Mouse (Mus musculus) MEL (cell line): Measurements from ENCODE around the gene Rfx2. TPM values are rescaled to one million over a fixed set of nuclear protein-coding genes. Genes with fewer than 3 reads are reported as not detected.

Experiments used
- DNase-seq: peaks from one replicate; pipeline ENCODE4 v3.0.0; 2011; ENCODE audit warnings: low read depth, low spot score
- H3K27ac ChIP-seq: 2 replicates; pipeline ENCODE4 v1.5.1; 2012; ENCODE audit warnings: low read depth, mild to moderate bottlenecking, control low read depth, low read length, moderate library complexity; ENCODE audit not compliant: control insufficient read depth
- H3K27me3 ChIP-seq, 2 experiments: fragments of 150-350 bp in 1 of 2; sonication (generic) in 1 of 2; 2 replicates each; pipeline ENCODE4 v1.6.1; 2012; ENCODE audit warnings: low read length in 2 of 2, mild to moderate bottlenecking in 2 of 2, improper control_type of control experiment in 1 of 2, moderate library complexity in 1 of 2; ENCODE audit not compliant: insufficient read depth in 2 of 2, control insufficient read depth in 1 of 2
- H3K36me3 ChIP-seq, 2 experiments: 2 replicates each; pipeline ENCODE4 v1.6.1; 2012 to 2014; ENCODE audit warnings: low read length in 2 of 2, improper control_type of control experiment in 1 of 2, inconsistent platforms in 1 of 2, mild to moderate bottlenecking in 1 of 2; ENCODE audit not compliant: insufficient read depth in 2 of 2, control insufficient read depth in 1 of 2
- H3K4me1 ChIP-seq, 2 experiments: fragments of 150-350 bp in 1 of 2; sonication (generic) in 1 of 2; 2 replicates each; pipeline ENCODE4 v1.6.1; 2012; ENCODE audit warnings: low read length in 2 of 2, improper control_type of control experiment in 1 of 2, mild to moderate bottlenecking in 1 of 2; ENCODE audit not compliant: insufficient read depth in 2 of 2, control insufficient read depth in 1 of 2
- H3K4me3 ChIP-seq, 2 experiments: fragments of 150-350 bp in 1 of 2; sonication (generic) in 1 of 2; 2 replicates each; pipeline ENCODE4 v1.5.1; 2012; ENCODE audit warnings: low read depth in 2 of 2, low read length in 2 of 2, mild to moderate bottlenecking in 2 of 2, moderate library complexity in 2 of 2, control low read depth in 1 of 2, improper control_type of control experiment in 1 of 2; ENCODE audit not compliant: control insufficient read depth in 1 of 2, insufficient read depth in 1 of 2
- H3K79me2 ChIP-seq: 2 replicates; pipeline ENCODE4 v1.6.1; 2012; ENCODE audit warnings: mild to moderate bottlenecking, low read length, moderate library complexity; ENCODE audit not compliant: control insufficient read depth, poor library complexity, insufficient read depth
- H3K9ac ChIP-seq: 2 replicates; pipeline ENCODE4 v1.6.1; 2012; ENCODE audit warnings: low read depth, mild to moderate bottlenecking, control low read depth, low read length, moderate library complexity; ENCODE audit not compliant: control insufficient read depth, poor library complexity, severe bottlenecking
- H3K9me3 ChIP-seq: fragments of 150-350 bp; sonication (generic); replicated peaks from 2 replicates; pipeline ENCODE4 v1.6.1; 2012; ENCODE audit warnings: mild to moderate bottlenecking, low read length, improper control_type of control experiment, moderate library complexity; ENCODE audit not compliant: insufficient read depth
- BHLHE40 ChIP-seq: IDR thresholded peaks from 2 replicates; pipeline ENCODE4 v1.6.1; 2012; ENCODE audit warnings: low read depth, mild to moderate bottlenecking, inconsistent platforms, low read length, improper control_type of control experiment, borderline replicate concordance
- CHD1 ChIP-seq: IDR thresholded peaks from 2 replicates; pipeline ENCODE4 v1.6.1; 2012; ENCODE audit warnings: low read depth, mild to moderate bottlenecking, inconsistent platforms, low read length, improper control_type of control experiment
- CHD2 ChIP-seq: IDR thresholded peaks from 2 replicates; pipeline ENCODE4 v1.6.1; 2011; ENCODE audit warnings: low read length, improper control_type of control experiment
- CTCF ChIP-seq, 3 experiments: IDR thresholded peaks in 2 of 3; conservative IDR thresholded peaks in 1 of 3; 2 replicates each; pipeline ENCODE4 v1.5.1; 2011 to 2012; ENCODE audit warnings: low read length in 3 of 3, low read depth in 2 of 3, mild to moderate bottlenecking in 2 of 3, improper control_type of control experiment in 1 of 3, inconsistent platforms in 1 of 3, mixed read lengths in 1 of 3, moderate library complexity in 1 of 3; ENCODE audit not compliant: control insufficient read depth in 1 of 3, insufficient read depth in 1 of 3, poor library complexity in 1 of 3, severe bottlenecking in 1 of 3
- EP300 ChIP-seq, 2 experiments: IDR thresholded peaks; 2 replicates each; pipeline ENCODE4 v1.6.1; 2011; ENCODE audit warnings: improper control_type of control experiment in 2 of 2, low read length in 2 of 2, low read depth in 1 of 2, mild to moderate bottlenecking in 1 of 2
- ETS1 ChIP-seq: IDR thresholded peaks from 2 replicates; pipeline ENCODE4 v1.6.1; 2012; ENCODE audit warnings: low read depth, mild to moderate bottlenecking, inconsistent platforms, low read length, improper control_type of control experiment, moderate library complexity
- GATA1 ChIP-seq: IDR thresholded peaks from 2 replicates; pipeline ENCODE4 v1.6.1; 2011; ENCODE audit warnings: low read depth, low read length, improper control_type of control experiment
- MAX ChIP-seq: IDR thresholded peaks from 2 replicates; pipeline ENCODE4 v1.6.1; 2011; ENCODE audit warnings: low read length, improper control_type of control experiment
- MEF2A ChIP-seq: IDR thresholded peaks from 2 replicates; pipeline ENCODE4 v1.6.1; 2014; ENCODE audit warnings: low read depth, mild to moderate bottlenecking, inconsistent platforms, low read length, improper control_type of control experiment; ENCODE audit not compliant: poor library complexity, insufficient replicate concordance, severe bottlenecking; ENCODE audit errors: extremely low read depth
- MYB ChIP-seq: IDR thresholded peaks from 2 replicates; pipeline ENCODE4 v1.6.1; 2011; ENCODE audit warnings: mild to moderate bottlenecking, low read depth, low read length, improper control_type of control experiment
- NELFE ChIP-seq: IDR thresholded peaks from 2 replicates; pipeline ENCODE4 v1.6.1; 2011; ENCODE audit warnings: low read depth, low read length, improper control_type of control experiment
- POLR2A ChIP-seq, 2 experiments: IDR thresholded peaks; 2 replicates each; pipeline ENCODE4 v1.6.1; 2011 to 2012; ENCODE audit warnings: low read length in 2 of 2, mild to moderate bottlenecking in 2 of 2, control low read depth in 1 of 2, improper control_type of control experiment in 1 of 2, low read depth in 1 of 2, moderate library complexity in 1 of 2; ENCODE audit not compliant: control insufficient read depth in 1 of 2, insufficient read depth in 1 of 2, poor library complexity in 1 of 2
- POLR2AphosphoS5 ChIP-seq: IDR thresholded peaks from 2 replicates; pipeline ENCODE4 v1.6.1; 2012; ENCODE audit warnings: low read depth, borderline replicate concordance, mild to moderate bottlenecking, inconsistent platforms, low read length, moderate library complexity, mixed read lengths
- RCOR1 ChIP-seq: IDR thresholded peaks from 2 replicates; pipeline ENCODE4 v1.6.1; 2012; ENCODE audit warnings: low read depth, mild to moderate bottlenecking, inconsistent platforms, low read length, improper control_type of control experiment
- SMC3 ChIP-seq: IDR thresholded peaks from 2 replicates; pipeline ENCODE4 v1.6.1; 2011; ENCODE audit warnings: low read depth, low read length, improper control_type of control experiment
- TCF12 ChIP-seq: IDR thresholded peaks from 2 replicates; pipeline ENCODE4 v1.6.1; 2014; ENCODE audit warnings: low read depth, mild to moderate bottlenecking, inconsistent platforms, low read length, improper control_type of control experiment, moderate library complexity
- USF1 ChIP-seq: IDR thresholded peaks from 2 replicates; pipeline ENCODE4 v1.6.1; 2014; ENCODE audit warnings: low read depth, mild to moderate bottlenecking, inconsistent platforms, low read length, improper control_type of control experiment, moderate library complexity
- USF2 ChIP-seq, 2 experiments: IDR thresholded peaks; 2 replicates each; pipeline ENCODE4 v1.6.1; 2011 to 2012; ENCODE audit warnings: improper control_type of control experiment in 2 of 2, low read length in 2 of 2, borderline replicate concordance in 1 of 2, inconsistent platforms in 1 of 2, low read depth in 1 of 2, mild to moderate bottlenecking in 1 of 2; ENCODE audit not compliant: insufficient read depth in 1 of 2
- ZKSCAN1 ChIP-seq: IDR thresholded peaks from 2 replicates; pipeline ENCODE4 v1.6.1; 2012; ENCODE audit warnings: low read depth, mild to moderate bottlenecking, inconsistent platforms, low read length, improper control_type of control experiment, moderate library complexity
- ZMIZ1 ChIP-seq: IDR thresholded peaks from 2 replicates; pipeline ENCODE4 v1.6.1; 2012; ENCODE audit warnings: low read depth, mild to moderate bottlenecking, inconsistent platforms, low read length, improper control_type of control experiment, moderate library complexity
- ZNF384 ChIP-seq: IDR thresholded peaks from 2 replicates; pipeline ENCODE4 v1.6.1; 2012; ENCODE audit warnings: low read depth, mild to moderate bottlenecking, inconsistent platforms, low read length, improper control_type of control experiment
- polyA plus RNA-seq, 2 experiments: library from polyadenylated mRNA; stranded (reverse) in 1 of 2; unstranded in 1 of 2; fragments of >175 nt in 1 of 2; fragments of >200 nt in 1 of 2; gene quantifications; 2 replicates each; pipeline versions ENCODE4 v1.2.1 to v1.2.4; 2012; ENCODE audit warnings: low replicate concordance in 2 of 2, low read depth in 1 of 2; ENCODE audit not compliant: insufficient read length in 2 of 2, insufficient read depth in 1 of 2, missing spikeins in 1 of 2
- total RNA-seq: library from RNA; depleted of rRNA; stranded (reverse); fragments of 300-350 nt; gene quantifications from 2 replicates; pipeline ENCODE4 v1.2.3, GENCODE M21; 2012

The Rfx2 gene
- total and polyA plus RNA-seq, 3 experiments, result 7.5 to 29.2 TPM; not detected in 1

- H3K79me2 ChIP-seq, result no peaks in the 10 kb centered on the region
- H3K4me3 ChIP-seq, result no peak overlapping the region
- H3K9me3 ChIP-seq, result no peaks in the 10 kb centered on the region
- H3K27ac ChIP-seq, result no peak overlapping the region
- TF ChIP-seq MEF2A (no peak), MAX (no peak), TCF12 (no peak), USF2 (IDR thresholded peaks at IDR 0.05; ENCODE audit: borderline replicate concordance in 1 of 2, insufficient read depth in 1 of 2, low read depth in 1 of 2, low read length in 2 of 2) (no peak), CHD2 (no peak), ZNF384 (no peak), ZKSCAN1 (no peak), CHD1 (no peak), NELFE (no peak), POLR2AphosphoS5 (no peak), SMC3 (no peak), USF1 (no peak), ETS1 (no peak), CTCF (IDR thresholded peaks at IDR 0.05 in 2 of 3, conservative IDR thresholded peaks at IDR 0.05 in 1 of 3; ENCODE audit: control insufficient read depth in 1 of 3, insufficient read depth in 1 of 3, low read depth in 2 of 3, low read length in 3 of 3, poor library complexity in 1 of 3, severe bottlenecking in 1 of 3) (no peak), BHLHE40 (no peak), POLR2A (IDR thresholded peaks at IDR 0.05; ENCODE audit: control insufficient read depth in 1 of 2, insufficient read depth in 1 of 2, low read depth in 1 of 2, low read length in 2 of 2, poor library complexity in 1 of 2) (no peak), ZMIZ1 (no peak), RCOR1 (no peak)
- no peak for DNase-seq
- H3K4me1 ChIP-seq, result peaks cover 2 to 6% of the 10 kb centered on the region in 2 experiments; a peak in 3 of 4 replicates
- H3K27me3 ChIP-seq, result no peaks in the 10 kb centered on the region
- H3K9ac ChIP-seq, result no peak overlapping the region
- H3K36me3 ChIP-seq, result peaks cover 0 to 2% of the 10 kb centered on the region in 2 experiments; a peak in 2 of 4 replicates
Observed at GRCm38 (mm10) chr17:56871767-56872166, 41.0 kb upstream of the Rfx2 start.

- H3K4me3 ChIP-seq, result peak overlapping the region; percentile 7 to 18; a peak in 2 of 4 replicates
- no peaks in the 10 kb centered on the region for H3K79me2 ChIP-seq
- peak; percentile 43 for DNase-seq
- 0 out of 2 replicates have a peak overlapping the region, but pooled peaks have one; percentile 8 for H3K27ac ChIP-seq
- peaks cover 2 to 6% of the 10 kb centered on the region in 2 experiments; a peak in 3 of 4 replicates for H3K4me1 ChIP-seq
- no peaks in the 10 kb centered on the region for H3K27me3 ChIP-seq
- TF ChIP-seq EP300 (IDR thresholded peaks at IDR 0.05; ENCODE audit: low read depth in 1 of 2, low read length in 2 of 2) (peak; percentile 51 to 55; a peak in 2 of 4 replicates), TCF12 (peak; percentile 52; the same call in 1 of the 2 replicates), MYB (peak; percentile 32; the same call in 1 of the 2 replicates), CHD1 (no peak), GATA1 (peak; percentile 57; the same call in 1 of the 2 replicates)
- H3K36me3 ChIP-seq, result peaks cover 0 to 2% of the 10 kb centered on the region in 2 experiments; a peak in 2 of 4 replicates
- H3K9me3 ChIP-seq, result no peaks in the 10 kb centered on the region
- no peak overlapping the region for H3K9ac ChIP-seq
Observed at GRCm38 (mm10) chr17:56870287-56870953, 39.6 kb upstream of the Rfx2 start.
